In genomic region chr10:42841531-42842195, GRCm38 (mm10) we compare ENCODE assay signal across 8 mouse cellular contexts. TPM values are rescaled to one million over a fixed set of nuclear protein-coding genes. Genes with fewer than 3 reads are reported as not detected.
DNase-seq lines count a peak whose midpoint lies in the region; ATAC-seq and TF ChIP-seq lines count a peak whose summit lies in the region.

No protein-coding gene starts in this region.

- peak; percentile 57 for TF ChIP-seq CTCF in midbrain, postnatal 0 days (IDR thresholded peaks at IDR 0.05)
- peak; percentile 58 for TF ChIP-seq CTCF in forebrain, postnatal 0 days (IDR thresholded peaks at IDR 0.05; ENCODE audit: low read depth)

- no peak overlapping the region for H3K4me2 ChIP-seq in forebrain, embryonic 13.5 days
- no peak overlapping the region for H3K4me2 ChIP-seq in forebrain, embryonic 15.5 days (replicated peaks)
- no peak overlapping the region for H3K4me2 ChIP-seq in midbrain, postnatal 0 days (ENCODE audit: low read depth, low read length, poor library complexity, severe bottlenecking)
- H3K4me2 ChIP-seq in midbrain, embryonic 15.5 days: no peak overlapping the region
- H3K4me2 ChIP-seq in forebrain, postnatal 0 days (ENCODE audit: low read depth): no peak overlapping the region

- no peaks in the 10 kb centered on the region for H3K27me3 ChIP-seq in forebrain, embryonic 13.5 days
- no peaks in the 10 kb centered on the region for H3K27me3 ChIP-seq in forebrain, embryonic 15.5 days
- no peaks in the 10 kb centered on the region for H3K27me3 ChIP-seq in midbrain, postnatal 0 days (ENCODE audit: insufficient read depth, low read length)
- H3K27me3 ChIP-seq in midbrain, embryonic 15.5 days (replicated peaks): no peaks in the 10 kb centered on the region
- H3K27me3 ChIP-seq in forebrain, postnatal 0 days (ENCODE audit: insufficient read depth, low read length): no peaks in the 10 kb centered on the region

- peaks cover 19% of the 10 kb centered on the region for H3K36me3 ChIP-seq in forebrain, embryonic 13.5 days (ENCODE audit: poor library complexity, severe bottlenecking)
- H3K36me3 ChIP-seq in forebrain, embryonic 15.5 days: peaks cover 5% of the 10 kb centered on the region
- no peaks in the 10 kb centered on the region for H3K36me3 ChIP-seq in midbrain, postnatal 0 days (ENCODE audit: insufficient read depth, low read length)
- 0 out of 2 replicates have a peak, but pooled peaks cover 3% of the 10 kb centered on the region for H3K36me3 ChIP-seq in midbrain, embryonic 15.5 days (replicated peaks)
- H3K36me3 ChIP-seq in forebrain, postnatal 0 days (ENCODE audit: insufficient read depth): no peaks in the 10 kb centered on the region

- H3K9ac ChIP-seq in forebrain, embryonic 13.5 days: no peak overlapping the region
- H3K9ac ChIP-seq in forebrain, embryonic 15.5 days (replicated peaks): no peak overlapping the region
- H3K9ac ChIP-seq in midbrain, postnatal 0 days (replicated peaks; ENCODE audit: low read length, poor library complexity, severe bottlenecking): no peak overlapping the region
- no peak overlapping the region for H3K9ac ChIP-seq in midbrain, embryonic 15.5 days
- no peak overlapping the region for H3K9ac ChIP-seq in forebrain, postnatal 0 days

- DNase-seq in midbrain, postnatal 0 days (ENCODE audit: low spot score): no peak
- DNase-seq in forebrain, postnatal 0 days: no peak
- DNase-seq in testis, postnatal 10 days (ENCODE audit: low spot score): peak; percentile 63
- no peak for DNase-seq in adrenal gland, postnatal 25 days
- DNase-seq in spleen, postnatal 14 days (ENCODE audit: low spot score in 2 of 2): no peak

- peak; percentile 31; the same call in 1 of the 2 replicates for ATAC-seq in forebrain, embryonic 13.5 days
- ATAC-seq in forebrain, embryonic 15.5 days (replicated peaks): no peak
- ATAC-seq in midbrain, postnatal 0 days (ENCODE audit: low FRiP score): no peak
- ATAC-seq in midbrain, embryonic 15.5 days (replicated peaks): no peak
- ATAC-seq in forebrain, postnatal 0 days: no peak

- no peak overlapping the region for H3K4me3 ChIP-seq in forebrain, embryonic 13.5 days
- H3K4me3 ChIP-seq in forebrain, embryonic 15.5 days: no peak overlapping the region
- no peak overlapping the region for H3K4me3 ChIP-seq in midbrain, postnatal 0 days (ENCODE audit: low read depth, low read length)
- H3K4me3 ChIP-seq in midbrain, embryonic 15.5 days: no peak overlapping the region
- H3K4me3 ChIP-seq in forebrain, postnatal 0 days (ENCODE audit: low read depth, low read length): no peak overlapping the region

- H3K4me1 ChIP-seq in forebrain, embryonic 13.5 days: peaks cover 4% of the 10 kb centered on the region; the same call in 1 of the 2 replicates
- H3K4me1 ChIP-seq in forebrain, embryonic 15.5 days: no peaks in the 10 kb centered on the region
- no peaks in the 10 kb centered on the region for H3K4me1 ChIP-seq in midbrain, postnatal 0 days (ENCODE audit: insufficient read depth, low read length)
- H3K4me1 ChIP-seq in midbrain, embryonic 15.5 days: no peaks in the 10 kb centered on the region
- H3K4me1 ChIP-seq in forebrain, postnatal 0 days (ENCODE audit: insufficient read depth): no peaks in the 10 kb centered on the region

- 71% methylated on average over 16 of the region's 16 CpGs for WGBS in forebrain, embryonic 13.5 days
- 67% methylated on average over 16 of the region's 16 CpGs for whole genome bisulfite sequencing in forebrain, embryonic 15.5 days
- whole genome bisulfite sequencing in midbrain, postnatal 0 days: 71% methylated on average over 16 of the region's 16 CpGs
- WGBS in midbrain, embryonic 15.5 days: 74% methylated on average over 16 of the region's 16 CpGs
- 68% methylated on average over 16 of the region's 16 CpGs for WGBS in forebrain, postnatal 0 days

- no peaks in the 10 kb centered on the region for H3K9me3 ChIP-seq in forebrain, embryonic 13.5 days (replicated peaks)
- no peaks in the 10 kb centered on the region for H3K9me3 ChIP-seq in forebrain, embryonic 15.5 days
- H3K9me3 ChIP-seq in midbrain, postnatal 0 days (ENCODE audit: low read length): no peaks in the 10 kb centered on the region
- H3K9me3 ChIP-seq in midbrain, embryonic 15.5 days: no peaks in the 10 kb centered on the region
- no peaks in the 10 kb centered on the region for H3K9me3 ChIP-seq in forebrain, postnatal 0 days (ENCODE audit: low read length)

- no peak overlapping the region for H3K27ac ChIP-seq in forebrain, embryonic 13.5 days
- no peak overlapping the region for H3K27ac ChIP-seq in forebrain, embryonic 15.5 days (replicated peaks)
- H3K27ac ChIP-seq in midbrain, postnatal 0 days (ENCODE audit: low read depth, low read length): no peak overlapping the region
- H3K27ac ChIP-seq in midbrain, embryonic 15.5 days: no peak overlapping the region
- no peak overlapping the region for H3K27ac ChIP-seq in forebrain, postnatal 0 days (ENCODE audit: low read depth, low read length)

RNA-seq across cellular contexts. Expression of gene Scml4, which starts 18.5 kb away (rescaled TPM):
- 5.2 and 7.6 TPM in 2 replicates for polyA plus RNA-seq in forebrain, embryonic 13.5 days (2015; fragmentation: Nextera tagmentation; extraction: Ambion mirVana)
- 9.2 and 9.6 TPM in 2 replicates for polyA plus RNA-seq in forebrain, embryonic 15.5 days (2015; fragmentation: Nextera tagmentation; extraction: Ambion mirVana)
- total RNA-seq in midbrain, postnatal 0 days (2014; rRNA removed): 53.8 and 57.1 TPM in 2 replicates
- 11.4 and 12.9 TPM in 2 replicates for polyA plus RNA-seq in midbrain, postnatal 0 days (2015; fragmentation: Nextera tagmentation; extraction: Ambion mirVana)
- 19.2 and 19.9 TPM in 2 replicates for polyA plus RNA-seq in midbrain, embryonic 15.5 days (2015; fragmentation: Nextera tagmentation; extraction: Ambion mirVana)
- total RNA-seq in forebrain, postnatal 0 days (2014; rRNA removed): 16.2 and 37.7 TPM in 2 replicates
- polyA plus RNA-seq in forebrain, postnatal 0 days (2015; fragmentation: Nextera tagmentation; extraction: Ambion mirVana): 3.6 and 8.5 TPM in 2 replicates
- 3.9 and 5.0 TPM in 2 replicates for total RNA-seq in adrenal gland, postnatal 25 days (2021)
